Mouse (Mus musculus) kidney, adult 8-10 months (tissue): ENCODE results near the gene Eef1akmt2.
A peak's percentile ranks its signal among the peaks of the same experiment; 100 is the strongest.

Experiments used
- DNase-seq, 2 experiments: peaks; one replicate each; pipeline ENCODE4 v3.0.0; 2022

The Eef1akmt2 gene

DNA sequence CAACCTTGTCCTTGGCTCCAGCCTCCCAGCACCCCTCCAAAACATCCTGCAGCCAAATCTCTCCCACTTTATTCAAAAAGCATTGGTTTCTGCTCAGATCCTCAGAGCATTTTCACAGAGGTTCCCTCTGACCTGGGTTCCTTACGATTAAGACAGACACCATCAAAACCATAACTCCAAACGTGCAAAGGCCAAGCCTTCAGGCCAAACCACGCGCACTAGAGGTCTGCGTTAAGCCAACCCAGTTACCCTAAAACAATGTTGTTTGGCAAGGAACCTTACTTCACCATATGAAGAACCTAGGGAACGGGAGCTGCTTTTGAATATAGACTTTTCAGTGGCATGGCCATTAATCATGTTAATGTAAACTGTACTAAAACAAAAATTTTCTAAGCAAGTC is 42.8 kb downstream of the Eef1akmt2 start:
- no peak for DNase-seq

DNA sequence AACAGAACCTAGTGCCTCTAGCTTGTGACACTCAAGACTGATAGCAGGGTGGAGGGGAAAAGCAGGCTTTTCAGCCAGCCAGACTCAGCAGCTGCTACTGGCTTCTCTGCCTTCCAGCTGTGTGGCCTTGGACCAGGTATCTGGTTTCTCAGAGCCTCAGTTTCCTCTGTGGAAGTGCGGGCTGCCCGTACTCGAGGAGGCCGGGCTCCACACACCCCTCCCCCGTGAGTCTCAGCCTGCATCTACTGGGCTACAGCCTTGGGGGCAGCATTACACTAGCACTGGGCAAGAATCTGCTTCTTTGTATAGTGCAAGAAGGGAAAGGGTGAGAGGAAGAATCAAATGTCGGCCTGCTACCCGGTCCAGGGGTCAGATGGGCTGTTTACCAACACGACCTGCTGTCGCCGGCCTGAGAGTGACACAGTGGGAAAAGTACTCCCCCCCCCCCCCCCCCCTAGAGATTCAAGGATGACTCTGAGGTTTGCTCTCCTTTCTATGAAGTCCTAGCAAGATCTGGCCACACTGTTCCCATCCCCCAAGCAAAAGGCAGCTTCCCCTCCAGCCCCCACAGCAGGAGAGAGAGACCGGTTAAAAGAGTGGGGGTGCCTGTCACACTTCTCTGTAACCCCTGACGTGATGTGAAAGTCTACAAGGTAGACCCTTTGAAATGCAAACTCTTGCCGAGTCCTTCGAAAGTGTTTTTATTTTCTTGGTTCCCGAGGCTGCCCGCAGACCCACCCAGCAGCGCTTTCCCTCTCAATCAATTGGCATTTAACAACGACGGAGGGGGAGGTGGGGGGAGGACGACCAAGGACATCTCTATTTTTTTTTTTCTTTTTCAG is 43.4 kb downstream of the Eef1akmt2 start:
- DNase-seq = no peak

DNA sequence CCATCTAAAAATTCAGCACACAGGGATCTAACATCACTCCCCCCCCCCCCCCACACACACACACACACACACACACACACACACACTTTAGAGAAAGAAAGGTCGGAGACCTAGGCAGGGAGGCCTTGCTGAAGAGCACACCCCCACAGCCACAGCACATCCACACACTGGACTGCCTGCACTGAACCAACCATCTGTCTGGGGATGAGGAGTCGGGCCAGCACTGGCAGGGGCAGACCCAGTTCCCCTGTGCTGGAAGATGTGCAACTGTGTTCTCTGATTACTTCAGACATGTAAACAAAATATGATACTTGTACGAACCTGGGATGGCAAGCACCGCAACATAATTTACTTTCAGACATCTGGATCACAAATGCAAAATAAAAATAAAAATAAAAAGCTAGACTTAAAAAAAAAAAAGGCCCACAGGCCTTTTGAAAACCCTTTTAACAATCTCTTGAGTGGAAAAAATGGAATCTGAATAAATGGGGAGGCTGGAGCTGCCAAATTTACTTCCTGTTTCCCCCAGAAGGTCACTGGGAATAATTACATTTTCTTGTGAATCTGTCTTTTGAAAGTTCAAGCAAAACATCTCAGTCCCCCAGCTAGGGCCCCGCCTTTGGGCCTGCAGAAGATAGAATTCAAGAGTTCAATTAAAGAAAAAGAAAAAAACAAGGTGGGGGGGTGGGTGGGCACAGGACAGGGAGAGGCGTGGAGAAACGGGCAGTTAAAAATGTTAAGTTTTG is 44.2 kb downstream of the Eef1akmt2 start:
- DNase-seq = no peak

DNA sequence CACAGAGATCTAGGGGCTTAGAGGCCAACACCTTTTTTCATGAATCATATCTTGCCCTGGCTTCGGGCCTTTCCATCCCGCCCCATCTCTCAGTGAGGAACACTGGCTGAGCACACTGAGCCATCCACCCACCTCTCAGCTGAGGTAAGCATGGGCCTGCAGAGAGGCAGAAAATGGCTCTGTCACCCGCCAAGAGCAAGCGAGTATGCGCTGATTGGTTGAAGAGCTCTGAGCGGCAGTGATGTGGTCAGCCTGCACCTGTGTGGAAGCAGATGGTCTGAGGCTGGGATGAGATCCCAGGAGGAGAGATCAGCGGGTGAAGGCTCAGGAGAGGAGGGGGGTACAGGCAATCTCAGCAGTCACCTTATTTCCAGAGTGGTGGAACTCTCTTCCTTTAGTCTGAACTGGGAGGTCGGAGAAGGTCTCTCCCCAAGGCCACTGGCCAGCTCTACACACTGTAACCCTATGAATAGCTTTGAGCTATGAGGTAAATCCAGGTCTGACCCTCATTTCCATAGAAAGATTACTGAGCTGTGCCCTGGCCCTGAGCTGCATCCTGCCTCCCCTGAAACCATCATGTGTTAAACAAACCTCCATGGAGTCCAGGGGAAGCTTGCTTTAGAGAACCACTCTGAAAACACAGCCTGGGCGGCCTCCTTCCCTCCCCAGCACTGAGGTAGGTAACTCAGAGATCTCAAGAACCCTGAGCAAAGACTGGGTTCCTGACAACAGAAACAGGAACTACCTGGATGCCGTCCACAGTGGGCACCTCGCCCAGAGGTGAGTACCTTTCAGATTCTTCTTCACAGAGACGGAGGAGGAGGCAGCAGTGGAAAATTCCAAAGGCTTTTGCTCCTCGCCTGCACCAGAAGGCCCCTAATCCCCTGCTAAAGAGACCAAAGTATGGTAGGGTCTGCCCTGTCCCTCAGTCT is 45.3 kb downstream of the Eef1akmt2 start:
- peak; percentile 78 to 82 for DNase-seq

DNA sequence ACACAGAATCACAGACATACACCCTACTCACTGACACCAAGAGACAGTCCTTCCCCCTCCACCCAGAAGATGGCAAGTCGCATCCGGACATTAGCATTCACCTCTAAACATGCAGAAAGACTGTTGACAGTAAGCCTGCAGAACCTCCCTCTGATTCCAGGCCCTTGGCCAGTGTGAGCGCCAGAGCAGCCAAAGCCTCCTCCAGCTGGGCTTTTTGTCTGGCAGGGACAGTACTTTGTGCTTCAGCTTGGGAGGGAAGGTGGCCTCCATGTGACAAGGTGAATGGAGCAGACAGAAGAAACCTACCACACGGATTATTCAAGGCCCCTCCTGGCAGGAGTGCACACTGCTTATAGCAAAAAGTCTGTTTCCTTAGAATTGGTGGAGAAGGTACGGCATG is 46.2 kb downstream of the Eef1akmt2 start:
- DNase-seq = no peak

DNA sequence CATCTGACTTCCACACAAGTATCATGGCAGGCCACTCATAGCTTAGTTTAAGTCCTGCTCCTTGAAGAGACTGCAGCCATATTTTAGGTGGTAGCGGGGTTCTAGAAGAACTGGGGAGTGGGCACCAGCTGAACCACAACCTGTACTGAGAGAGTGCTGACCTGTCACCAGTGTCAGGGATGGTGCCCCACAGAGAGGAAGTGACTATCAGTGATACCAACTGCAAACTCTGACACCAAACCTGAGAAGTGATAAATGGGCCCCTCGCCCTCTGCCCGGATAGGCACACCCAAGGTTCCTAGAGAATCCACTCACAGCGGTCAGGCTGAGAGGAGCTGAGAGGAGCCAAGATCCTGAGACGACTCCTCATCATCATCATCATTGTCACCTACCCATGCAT is 47.5 kb downstream of the Eef1akmt2 start:
- DNase-seq = no peak

DNA sequence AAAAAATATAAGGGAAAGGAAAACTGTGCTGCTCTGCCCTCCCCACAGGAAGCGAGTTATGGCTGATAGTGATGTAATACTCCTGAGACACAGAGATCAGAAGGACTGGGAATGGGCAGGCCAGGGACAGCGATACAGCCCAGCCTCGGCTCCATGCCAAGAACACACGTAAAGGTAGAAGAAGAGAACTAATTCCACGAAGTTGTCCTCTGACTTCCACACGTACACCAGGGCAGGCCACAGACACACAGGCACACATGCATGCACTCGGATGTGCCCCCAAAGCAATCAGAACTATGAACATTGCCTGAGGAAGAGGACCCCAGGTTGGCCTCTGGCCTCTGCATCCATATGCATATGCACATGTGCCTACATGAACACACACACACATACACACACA is 48.0 kb downstream of the Eef1akmt2 start:
- no peak for DNase-seq

DNA sequence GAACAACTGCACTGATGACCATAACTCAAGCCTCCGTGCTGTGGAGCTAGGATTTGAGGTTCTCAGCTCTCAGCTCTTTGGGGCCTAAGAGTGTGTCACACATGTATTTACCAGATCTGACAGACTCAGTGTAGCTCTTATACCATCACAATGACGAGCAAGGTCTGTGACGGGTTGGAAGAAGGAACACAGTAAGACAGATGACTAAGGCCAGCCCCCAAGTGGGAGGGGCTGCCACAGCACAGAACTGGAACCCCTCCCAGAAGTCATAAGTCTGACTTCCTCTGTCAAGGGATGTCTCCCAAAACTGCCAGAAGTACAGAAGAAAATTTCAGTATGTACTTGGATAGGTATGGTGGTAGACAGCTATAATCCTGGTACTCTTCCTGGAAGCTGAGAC is 48.5 kb downstream of the Eef1akmt2 start:
- DNase-seq = no peak

DNA sequence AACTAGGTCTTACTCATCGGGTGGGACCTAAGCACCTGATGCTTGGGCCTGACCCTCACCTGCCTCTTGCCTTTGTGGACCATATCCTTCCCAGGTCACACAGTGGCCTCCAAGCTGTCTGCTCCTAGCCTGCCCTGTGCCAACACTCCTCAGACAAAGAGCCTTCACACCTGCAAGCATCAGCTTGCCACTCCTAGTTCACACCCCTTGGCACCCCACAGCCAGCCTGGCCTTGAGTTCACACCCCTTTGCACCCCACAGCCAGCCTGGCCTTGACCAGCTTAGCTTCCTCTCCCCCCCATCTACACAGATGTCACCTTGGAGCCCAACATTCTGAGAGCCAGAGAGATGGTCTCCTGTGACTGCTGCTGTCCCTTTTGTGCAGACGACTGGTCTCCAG is 49.1 kb downstream of the Eef1akmt2 start:
- no peak for DNase-seq

DNA sequence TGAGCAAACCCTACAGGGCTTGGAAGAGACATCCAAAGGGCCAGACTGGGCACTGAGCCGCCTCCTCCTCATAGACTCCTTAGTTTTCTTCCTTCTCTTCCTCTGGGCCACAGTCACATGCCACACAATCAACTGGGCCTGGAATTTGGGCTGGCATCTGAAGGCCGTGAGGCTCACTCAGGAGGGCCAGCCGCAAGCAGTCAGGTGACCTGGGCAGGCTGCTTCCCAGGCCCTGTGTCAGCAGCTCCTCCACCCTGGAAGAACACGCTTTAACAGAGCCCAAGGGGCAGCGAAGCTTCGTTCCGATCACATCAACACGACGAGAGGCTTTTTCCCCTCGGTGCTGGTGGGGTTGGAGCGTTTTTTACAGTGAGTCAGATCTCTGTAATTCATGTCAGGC is 49.8 kb downstream of the Eef1akmt2 start:
- no peak for DNase-seq

DNA sequence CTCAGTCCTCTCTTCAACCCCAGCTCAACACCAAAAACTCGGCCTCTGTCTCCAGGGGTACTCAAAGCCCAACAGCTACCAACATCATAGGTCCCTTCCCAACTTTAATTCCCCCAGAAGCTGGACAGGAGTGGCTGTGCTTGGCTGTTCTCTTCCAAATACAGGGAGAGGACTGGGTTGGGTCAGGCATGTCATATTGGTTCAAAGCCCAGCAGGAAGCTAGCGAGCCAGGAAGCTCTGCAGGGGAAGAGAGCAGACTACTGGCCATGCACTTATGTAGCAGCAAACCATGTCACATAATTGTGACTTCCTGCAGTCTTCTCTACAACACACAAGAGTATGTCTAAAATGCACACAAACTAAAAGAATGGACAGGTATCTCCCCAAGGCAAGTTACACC is 50.4 kb downstream of the Eef1akmt2 start:
- no peak for DNase-seq

DNA sequence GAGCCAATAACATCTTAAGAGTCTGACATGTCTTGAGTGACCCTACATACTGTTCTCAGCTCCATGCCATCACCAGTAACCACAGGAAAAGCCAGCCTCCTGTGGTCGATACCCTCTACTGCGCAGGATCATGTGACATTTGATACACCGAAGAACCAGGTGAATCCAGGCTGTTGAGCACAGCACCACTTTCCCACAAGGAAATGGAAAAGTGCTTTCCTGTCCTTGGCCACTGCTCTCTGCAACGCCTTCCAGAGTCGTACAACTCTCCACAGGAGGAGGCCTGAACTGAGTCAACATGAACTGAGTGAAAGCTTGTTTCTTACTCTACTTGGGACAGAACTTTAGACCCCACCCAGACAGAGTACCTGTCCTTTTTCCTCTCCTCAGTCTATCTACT is 51.0 kb downstream of the Eef1akmt2 start:
- DNase-seq = no peak

DNA sequence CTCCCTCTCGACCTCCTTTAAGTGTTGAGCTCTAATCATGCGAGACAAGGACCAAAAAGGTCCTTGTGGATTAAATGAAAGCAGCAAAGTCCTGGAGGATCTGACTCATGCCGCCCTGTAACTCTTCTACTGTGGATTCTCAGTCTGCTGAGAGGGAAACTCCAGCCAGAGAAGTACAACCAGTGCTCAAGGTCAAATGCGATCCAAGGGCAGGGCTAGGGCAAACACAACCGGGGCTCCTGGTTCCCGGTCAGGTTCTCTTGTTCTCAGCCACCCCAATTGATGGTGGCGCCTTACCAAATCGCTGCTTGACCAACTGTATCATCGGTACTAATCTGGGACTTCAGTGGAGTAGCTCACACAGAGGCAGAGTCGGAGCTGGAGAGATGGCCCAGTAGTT is 51.6 kb downstream of the Eef1akmt2 start:
- DNase-seq = peak in 1 of 2 experiments; percentile 71

DNA sequence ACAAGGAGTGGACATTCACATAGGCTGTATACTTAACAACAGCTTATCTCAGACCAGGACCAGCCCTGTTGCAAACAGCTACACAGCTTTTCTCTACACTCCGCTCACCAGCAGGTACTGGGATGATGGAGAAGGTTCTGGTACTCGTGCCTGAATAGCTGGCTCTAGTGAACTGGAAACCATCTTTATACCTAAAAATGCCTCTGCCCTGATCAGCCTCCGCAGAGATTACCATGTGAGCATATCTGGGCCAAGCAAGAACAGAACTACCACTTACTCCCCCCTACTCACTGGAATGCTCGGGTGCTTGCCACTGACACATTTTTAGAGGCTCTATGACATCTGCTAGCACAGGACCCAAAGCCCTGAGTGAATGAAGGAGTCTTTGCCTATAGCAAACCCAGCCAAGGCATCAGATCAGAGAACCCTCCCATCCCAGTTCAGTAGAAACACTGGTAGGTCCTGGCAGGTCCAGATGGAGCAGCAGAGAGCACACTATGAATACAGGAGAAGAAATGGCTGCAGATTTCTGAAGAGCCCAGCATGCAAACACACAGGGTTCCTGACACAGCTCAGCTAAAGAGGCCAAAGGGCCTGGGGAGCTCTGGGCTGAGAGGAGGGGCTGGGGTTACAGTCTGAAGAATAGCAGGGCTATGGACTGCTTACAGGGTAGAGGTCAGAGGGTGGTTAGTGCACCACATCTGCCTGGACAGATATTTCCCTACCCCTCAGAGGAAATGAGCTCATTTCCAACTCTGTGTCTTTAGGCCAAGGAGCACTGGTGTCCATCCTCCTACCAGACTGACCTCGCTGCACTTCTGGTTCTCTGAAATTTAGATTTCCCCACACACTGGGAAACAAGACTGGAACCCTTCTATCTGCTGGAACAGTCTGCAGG is 53.1 kb downstream of the Eef1akmt2 start:
- DNase-seq = no peak

DNA sequence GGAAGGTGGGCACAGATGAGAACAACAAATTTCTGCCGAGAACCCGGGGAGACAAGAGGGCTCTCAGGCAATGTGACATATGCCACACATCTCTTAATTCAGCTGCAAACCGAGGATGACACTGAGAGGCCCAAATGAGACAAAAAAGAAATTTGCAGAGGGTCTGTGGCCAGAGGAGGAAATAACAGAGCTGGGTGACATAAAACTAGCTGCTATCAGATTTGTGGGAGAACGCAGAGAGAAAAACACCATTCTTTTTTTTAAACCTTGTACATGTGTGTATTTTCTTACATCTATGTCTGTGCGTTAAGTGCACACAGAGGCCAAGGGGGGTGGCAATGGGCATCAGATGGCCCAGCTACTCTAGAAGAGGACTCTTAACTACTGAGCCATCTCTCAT is 57.3 kb downstream of the Eef1akmt2 start:
- no peak for DNase-seq

DNA sequence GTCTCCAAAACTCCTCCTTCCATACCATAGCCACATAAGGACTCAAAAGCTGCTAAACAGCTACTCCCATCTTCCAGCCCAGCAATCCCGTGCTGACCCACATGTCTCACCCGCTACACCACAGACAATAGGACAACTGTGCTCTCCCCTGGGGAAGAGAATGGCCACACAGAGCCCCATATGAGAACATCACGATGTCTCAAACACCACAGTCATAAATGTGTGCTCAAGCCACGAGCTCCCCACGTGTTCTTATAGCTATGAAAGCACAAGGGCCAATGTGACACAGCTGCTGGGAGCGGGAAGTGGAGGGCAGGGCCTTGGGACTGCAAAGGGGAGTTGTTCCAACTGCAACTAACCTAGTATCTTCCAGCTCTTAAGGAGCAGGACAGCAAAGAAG is 59.0 kb downstream of the Eef1akmt2 start:
- no peak for DNase-seq

DNA sequence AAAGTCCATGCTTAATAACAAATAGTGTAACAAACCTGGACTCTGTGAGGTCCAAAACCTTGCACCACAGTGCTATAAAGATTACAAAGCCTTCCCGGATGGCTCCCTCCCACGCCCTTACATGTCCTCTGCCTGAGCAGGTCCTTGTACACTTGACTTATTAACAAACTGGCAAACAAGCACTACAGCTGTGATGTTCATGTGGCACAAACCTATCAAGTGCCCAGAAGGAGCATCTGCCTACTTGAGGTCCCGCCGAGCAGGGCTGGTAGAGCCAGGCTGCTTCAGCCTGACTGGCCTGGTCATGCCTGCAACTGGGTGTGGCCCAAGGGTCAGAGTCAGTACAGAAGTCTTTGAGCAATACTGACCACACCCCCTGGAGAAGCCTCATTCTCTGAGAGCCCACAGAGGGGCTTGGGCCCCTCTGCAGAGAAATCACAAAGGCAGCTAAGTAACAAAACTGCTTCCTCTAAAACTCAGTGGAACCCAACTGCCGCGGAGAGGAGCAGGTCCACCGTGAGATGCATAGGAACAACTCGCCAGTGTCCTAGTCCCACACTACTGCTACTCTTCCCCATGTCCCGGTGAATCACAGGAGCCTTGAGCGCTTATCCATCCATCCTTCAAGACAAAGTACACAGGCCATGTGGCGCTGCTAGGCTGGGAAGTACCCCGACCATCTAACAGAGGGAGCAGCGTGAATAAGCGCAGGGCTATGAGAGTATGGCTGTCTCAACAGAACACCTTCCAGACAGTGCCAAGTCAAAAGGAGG is 61.8 kb downstream of the Eef1akmt2 start:
- no peak for DNase-seq

DNA sequence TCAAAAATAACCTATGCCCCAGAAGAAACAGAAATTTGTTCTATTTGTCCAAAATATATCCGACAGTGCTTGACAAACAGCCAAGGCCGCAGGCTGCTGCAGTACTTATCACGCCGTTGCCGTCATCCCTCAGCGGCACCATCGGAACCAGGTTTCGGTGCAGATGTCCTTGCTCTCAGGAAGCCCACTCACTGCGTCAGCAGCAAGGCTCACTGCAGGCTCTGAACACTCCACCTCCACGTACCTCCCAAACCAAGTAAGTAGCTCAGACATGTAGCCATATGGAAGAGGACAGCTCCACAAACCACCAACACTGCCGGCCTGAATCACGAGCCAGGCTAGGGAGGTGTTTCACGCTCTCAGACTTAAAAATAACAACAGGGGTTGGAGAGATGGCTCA is 63.6 kb downstream of the Eef1akmt2 start:
- DNase-seq = no peak

DNA sequence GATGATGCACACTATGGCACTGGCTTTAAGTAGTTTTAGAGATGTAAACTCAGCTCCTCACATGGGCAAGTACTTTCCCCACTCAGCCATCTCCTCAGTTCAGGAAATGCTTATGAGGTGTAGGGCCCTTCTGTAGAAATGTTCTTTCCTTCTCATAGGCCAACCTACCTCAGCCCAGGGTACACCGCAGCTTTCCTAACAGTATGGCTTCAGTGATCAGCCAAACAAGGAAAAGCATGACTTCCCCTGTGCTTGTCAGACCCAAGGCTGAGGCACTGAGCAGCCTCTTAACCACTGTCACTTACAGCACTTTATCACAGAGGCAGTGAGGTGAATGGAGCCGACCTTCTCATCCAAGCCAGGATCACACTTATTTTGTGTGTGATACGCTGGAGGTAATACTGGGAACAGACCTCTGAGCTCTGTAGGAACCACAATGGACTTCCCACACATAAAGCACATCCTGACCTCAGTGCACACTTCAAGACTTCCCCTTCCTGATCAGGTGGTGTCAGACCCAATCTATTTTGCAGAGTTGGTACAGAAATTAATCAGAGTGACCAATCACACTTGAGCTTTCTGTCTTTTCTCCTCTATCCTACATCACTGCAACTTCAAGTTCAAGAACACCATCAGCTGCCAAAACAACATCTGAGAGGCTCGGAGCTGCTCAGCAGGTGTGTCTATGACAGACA is 64.8 kb downstream of the Eef1akmt2 start:
- DNase-seq = no peak

DNA sequence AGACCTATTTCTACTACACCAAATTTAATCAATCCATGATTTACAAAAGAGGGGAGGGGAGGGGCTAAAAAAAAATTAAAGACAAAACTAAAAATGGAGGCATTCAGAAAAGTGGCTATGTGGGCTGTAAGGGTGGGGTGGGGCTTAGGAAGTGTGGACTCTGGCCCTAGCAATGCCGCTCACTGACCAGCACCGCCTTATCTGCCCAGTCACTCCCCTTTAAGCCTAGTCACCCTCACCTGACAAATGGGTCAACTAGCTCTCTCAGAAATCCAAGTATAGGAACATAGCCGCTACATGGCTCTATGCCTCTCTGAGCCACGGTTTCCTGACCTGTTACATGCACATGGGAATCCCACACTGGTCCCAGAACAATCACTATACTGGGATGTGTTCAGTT is 65.5 kb downstream of the Eef1akmt2 start:
- DNase-seq = no peak

DNA sequence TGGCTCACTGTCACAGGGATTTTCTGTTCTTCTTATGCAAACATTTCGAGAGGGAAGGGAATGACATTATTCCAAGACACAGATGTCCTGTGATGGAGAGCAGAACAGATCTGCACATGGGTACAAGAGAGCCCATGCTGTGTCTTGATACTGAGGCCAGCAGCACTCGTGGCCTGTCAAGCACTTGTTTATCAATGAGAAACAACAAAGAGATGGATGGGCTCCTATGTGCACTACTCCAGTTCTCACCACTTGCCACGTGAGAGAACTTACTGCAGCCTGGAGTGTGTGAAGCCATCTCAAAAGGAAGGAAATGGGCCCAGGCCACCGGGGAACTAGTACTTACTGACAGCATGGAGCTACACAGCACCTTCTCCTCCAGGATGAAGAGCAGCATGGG is 66.0 kb downstream of the Eef1akmt2 start:
- no peak for DNase-seq
